Mouse (Mus musculus) cerebellum, adult 2 months (tissue): ENCODE data around the gene Cda.

Experiments
- CTCF ChIP-seq: fragments of 200-500 bp; IDR thresholded peaks from 2 replicates; pipeline ENCODE4 v1.5.1; 2011; ENCODE audit warnings: low read depth, mild to moderate bottlenecking, control low read depth, low read length, moderate library complexity, borderline replicate concordance; ENCODE audit not compliant: insufficient read depth
- POLR2A ChIP-seq: fragments of 200-500 bp; IDR thresholded peaks from 2 replicates; pipeline ENCODE4 v1.6.1; 2011; ENCODE audit warnings: low read length, control low read depth, borderline replicate concordance; ENCODE audit not compliant: insufficient read depth

- TF ChIP-seq CTCF (no peak), POLR2A (no peak)
These were observed 64.8 kb downstream of the Cda start for GRCm38 (mm10) chr4:138303011-138303410.
